Comparison of ENCODE assay signal across 7 mouse cellular contexts in the genomic region with DNA sequence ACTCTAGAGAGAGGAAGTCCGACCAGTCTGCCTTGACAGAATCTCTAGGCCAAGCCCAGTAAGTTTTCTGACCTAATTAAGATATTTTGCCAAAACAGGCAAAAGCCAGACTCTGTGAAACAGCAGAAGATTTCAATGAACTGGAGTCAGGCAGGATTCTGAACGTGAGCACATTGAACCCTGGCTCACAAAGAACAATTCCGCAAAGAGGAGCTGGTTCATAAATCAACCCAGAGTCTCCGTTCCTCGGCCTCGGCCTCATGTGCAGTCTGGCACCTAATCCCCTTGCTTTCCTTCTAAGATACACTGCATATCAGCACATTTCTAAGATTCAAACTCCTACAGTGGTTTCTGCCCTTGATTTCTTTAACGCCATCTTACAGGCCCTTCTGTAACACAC.
DNase-seq lines count a peak whose midpoint lies in the region; ATAC-seq lines count a peak whose summit lies in the region.

No protein-coding gene starts in this region.

- ATAC-seq in erythroblast, adult 5-6 weeks (replicated peaks; ENCODE audit: low FRiP score, poor library complexity, severe bottlenecking) = no peak

- intact Hi-C loops in heart, postnatal 10 days (cut with DNase I) = no loop called here
- intact Hi-C loops in heart, postnatal 25 days (cut with DNase I) = no loop called here

- peak; percentile 19 to 21 for DNase-seq in heart, postnatal 10 days
- no peak for DNase-seq in heart, postnatal 25 days (ENCODE audit: low spot score)
- peak; percentile 81 for DNase-seq in adipocyte (ENCODE audit: low spot score)
- peak; percentile 44 for DNase-seq in embryo, embryonic 10.5 days (ENCODE audit: low spot score)
- peak; percentile 31 to 54 for DNase-seq in kidney, postnatal 25 days
- no peak for DNase-seq in thymus, postnatal 25 days

Comparison
In these comparisons a context has a peak if more than half of its experiments do, and no peak if none do; other contexts are left out.
1. DNase-seq: peak in heart, postnatal 10 days (2 of 2), adipocyte (single experiment), embryo, embryonic 10.5 days (single experiment) and kidney, postnatal 25 days (2 of 2); none in heart, postnatal 25 days (single experiment) and thymus, postnatal 25 days (single experiment).